ENCODE assay signal across 16 mouse cellular contexts in genomic region chr9:7902311-7902710, GRCm38 (mm10). TPM values are rescaled to one million over a fixed set of nuclear protein-coding genes. Genes with fewer than 3 reads are reported as not detected.
A peak's percentile ranks its signal among the peaks of the same experiment; 100 is the strongest.
DNase-seq lines count a peak whose midpoint lies in the region; ATAC-seq lines count a peak whose summit lies in the region.
"Had no signal": no experiment of that assay in that cellular context is flagged by ENCODE, and none has a peak within 500 bp of the region (broad histone marks: within the 10 kb centered on the region; RNA-seq: fewer than 3 reads in every experiment).

No protein-coding gene starts in this region.

- no peaks in the 10 kb centered on the region for H3K9me3 ChIP-seq in kidney, embryonic 15.5 days (replicated peaks)
- H3K9me3 ChIP-seq in limb, embryonic 11.5 days (ENCODE audit: control insufficient read depth, low read length) = no peaks in the 10 kb centered on the region
- H3K9me3 ChIP-seq: forebrain, embryonic 15.5 days; liver, embryonic 12.5 days; midbrain, embryonic 15.5 days had no signal

- H3K27me3 ChIP-seq in kidney, embryonic 15.5 days = no peaks in the 10 kb centered on the region
- H3K27me3 ChIP-seq in limb, embryonic 11.5 days (ENCODE audit: control insufficient read depth, insufficient read depth, low read length) = no peaks in the 10 kb centered on the region
- H3K27me3 ChIP-seq: forebrain, embryonic 15.5 days; liver, embryonic 12.5 days; midbrain, embryonic 15.5 days had no signal

- H3K4me2 ChIP-seq in kidney, embryonic 15.5 days = peak overlapping the region; percentile 7; the same call in 1 of the 2 replicates
- H3K4me2 ChIP-seq in limb, embryonic 11.5 days (ENCODE audit: low read depth, severe bottlenecking) = no peak overlapping the region
- H3K4me2 ChIP-seq: forebrain, embryonic 15.5 days; liver, embryonic 12.5 days; midbrain, embryonic 15.5 days had no signal

- ATAC-seq in kidney, embryonic 15.5 days (replicated peaks; ENCODE audit: low FRiP score) = peak; percentile 90
- ATAC-seq in limb, embryonic 11.5 days (ENCODE audit: insufficient number of reproducible peaks, low FRiP score, low TSS enrichment, low read depth) = peak; percentile 79
- ATAC-seq in megakaryocyte, adult 5-6 weeks (ENCODE audit: poor library complexity, severe bottlenecking) = no peak
- ATAC-seq in megakaryocyte progenitor cell, adult 5-6 weeks (replicated peaks; ENCODE audit: poor library complexity) = no peak
- ATAC-seq: forebrain, embryonic 15.5 days; liver, embryonic 12.5 days; midbrain, embryonic 15.5 days had no signal

- no peak for DNase-seq in kidney, adult 9 months
- DNase-seq in NIH3T3 (ENCODE audit: low read depth) = peak; percentile 28
- peak; percentile 78 for DNase-seq in embryo, embryonic 11 days
- DNase-seq in limb, embryonic 11.5 days (ENCODE audit: low spot score) = peak; percentile 78
- no peak for DNase-seq in cerebellum, postnatal 14 days
- DNase-seq: adrenal gland, adult 8-10 months; heart, adult 18-20 months; kidney, adult 2 months; right cerebral cortex, postnatal 4 days had no signal

- peaks cover 15% of the 10 kb centered on the region for H3K4me1 ChIP-seq in kidney, embryonic 15.5 days
- H3K4me1 ChIP-seq in limb, embryonic 11.5 days (ENCODE audit: control insufficient read depth, insufficient read depth, low read length) = peaks cover 15% of the 10 kb centered on the region; the same call in 1 of the 2 replicates
- H3K4me1 ChIP-seq: forebrain, embryonic 15.5 days; midbrain, embryonic 15.5 days had no signal

- no peak overlapping the region for H3K9ac ChIP-seq in kidney, embryonic 15.5 days
- no peak overlapping the region for H3K9ac ChIP-seq in limb, embryonic 11.5 days (ENCODE audit: low read length)
- H3K9ac ChIP-seq: forebrain, embryonic 15.5 days; liver, embryonic 12.5 days; midbrain, embryonic 15.5 days had no signal

- peak overlapping the region; percentile 51; the same call in 1 of the 2 replicates for H3K27ac ChIP-seq in kidney, embryonic 15.5 days
- H3K27ac ChIP-seq in limb, embryonic 11.5 days (replicated peaks; ENCODE audit: low read depth, low read length) = peak overlapping the region; percentile 37; the same call in 1 of the 2 replicates
- H3K27ac ChIP-seq: forebrain, embryonic 15.5 days; left cerebral cortex, adult 2 months; liver, embryonic 12.5 days; midbrain, embryonic 15.5 days had no signal

- WGBS in kidney, embryonic 15.5 days = 10% methylated on average over 7 of the region's 7 CpGs
- 4% methylated on average over 7 of the region's 7 CpGs for WGBS in limb, embryonic 11.5 days

- no peak overlapping the region for H3K4me3 ChIP-seq in kidney, embryonic 15.5 days (replicated peaks)
- H3K4me3 ChIP-seq in limb, embryonic 11.5 days (ENCODE audit: low read depth, low read length) = no peak overlapping the region
- H3K4me3 ChIP-seq: forebrain, embryonic 15.5 days; left cerebral cortex, adult 2 months; liver, embryonic 12.5 days; midbrain, embryonic 15.5 days had no signal

- H3K36me3 ChIP-seq in kidney, embryonic 15.5 days = no peaks in the 10 kb centered on the region
- H3K36me3 ChIP-seq in limb, embryonic 11.5 days (ENCODE audit: control insufficient read depth, insufficient read depth, low read length) = no peaks in the 10 kb centered on the region
- H3K36me3 ChIP-seq: forebrain, embryonic 15.5 days; liver, embryonic 12.5 days; midbrain, embryonic 15.5 days had no signal

RNA-seq across cellular contexts. Expression of gene Birc3, which starts 29.3 kb away (rescaled TPM):
- 6.6 and 7.9 TPM in 2 replicates for polyA plus RNA-seq in kidney, embryonic 15.5 days (2015; fragmentation: Nextera tagmentation; extraction: Ambion mirVana)
- polyA plus RNA-seq in limb, embryonic 11.5 days (2014; fragmentation: Nextera tagmentation; extraction: Ambion mirVana) = 5.9 and 8.9 TPM in 2 replicates
- 84.4 and 87.7 TPM in 2 replicates for total RNA-seq in megakaryocyte, adult 5-6 weeks (2015)
- total RNA-seq in megakaryocyte, adult 5-6 weeks (2017) = 128 TPM in 2 replicates
- 34.4 and 38.0 TPM in 2 replicates for total RNA-seq in megakaryocyte progenitor cell, adult 5-6 weeks (2015)
- total RNA-seq in megakaryocyte progenitor cell, adult 5-6 weeks (2017) = 25.5 and 31.8 TPM in 2 replicates

Comparison
In these comparisons a context has a peak if more than half of its experiments do, and no peak if none do; other contexts are left out.
1. ATAC-seq: peak in kidney, embryonic 15.5 days (single experiment) and limb, embryonic 11.5 days (single experiment); none in megakaryocyte, adult 5-6 weeks (single experiment) and megakaryocyte progenitor cell, adult 5-6 weeks (single experiment).
2. DNase-seq: peak in NIH3T3 (single experiment), embryo, embryonic 11 days (single experiment) and limb, embryonic 11.5 days (single experiment); none in kidney, adult 9 months (single experiment) and cerebellum, postnatal 14 days (0 of 2).